Mouse (Mus musculus) C2C12 (cell line): ENCODE measurements around the gene Itpr1. TPM values are rescaled to one million over a fixed set of nuclear protein-coding genes. Genes with fewer than 3 reads are reported as not detected.

Source experiments
- H3K27me3 ChIP-seq: one replicate; pipeline ENCODE4 v1.6.1; 2011; ENCODE audit not compliant: control insufficient read depth, insufficient read depth, insufficient read length
- H3K36me3 ChIP-seq: one replicate; pipeline ENCODE4 v1.6.1; 2011; ENCODE audit not compliant: control insufficient read depth, insufficient read depth
- H3K4me3 ChIP-seq: one replicate; pipeline ENCODE4 v1.5.1; 2011; ENCODE audit warnings: mild to moderate bottlenecking, control low read depth; ENCODE audit not compliant: poor library complexity, insufficient read depth, severe bottlenecking
- H3K79me2 ChIP-seq: one replicate; pipeline ENCODE4 v1.6.1; 2011; ENCODE audit not compliant: control insufficient read depth, insufficient read depth
- H3K79me3 ChIP-seq: one replicate; pipeline ENCODE4 v1.6.1; 2011; ENCODE audit warnings: low read depth, control low read depth
- H3ac ChIP-seq: one replicate; pipeline ENCODE3; 2011; ENCODE audit warnings: low read depth; ENCODE audit not compliant: control insufficient read depth, insufficient read length
- CEBPB ChIP-seq: IDR thresholded peaks from one replicate; pipeline ENCODE4 v1.6.1; 2011; ENCODE audit warnings: low read depth, mild to moderate bottlenecking, control low read depth, moderate library complexity
- CTCF ChIP-seq: IDR thresholded peaks from one replicate; pipeline ENCODE4 v1.5.1; 2011; ENCODE audit not compliant: control insufficient read depth, insufficient read depth, insufficient read length
- FOSL1 ChIP-seq: IDR thresholded peaks from one replicate; pipeline ENCODE4 v1.8.0; 2011; ENCODE audit warnings: mild to moderate bottlenecking, low read length; ENCODE audit not compliant: poor library complexity, insufficient read depth, severe bottlenecking
- MAX ChIP-seq: IDR thresholded peaks from one replicate; pipeline ENCODE4 v1.6.1; 2011; ENCODE audit warnings: mild to moderate bottlenecking, control low read depth
- MYOD1 ChIP-seq: IDR thresholded peaks from one replicate; pipeline ENCODE4 v1.6.1; 2011; ENCODE audit warnings: low read depth; ENCODE audit not compliant: control insufficient read depth, insufficient read length
- MYOG ChIP-seq: IDR thresholded peaks from one replicate; pipeline ENCODE4 v1.6.1; 2011; ENCODE audit not compliant: control insufficient read depth, insufficient read length; ENCODE audit errors: extremely low read depth
- USF1 ChIP-seq: IDR thresholded peaks from one replicate; pipeline ENCODE4 v1.6.1; 2011; ENCODE audit warnings: low read depth, mild to moderate bottlenecking, control low read depth, moderate library complexity
- polyA plus RNA-seq: library from polyadenylated mRNA; unstranded; fragments of >200 nt; fragmentation: generic; extraction: Trizol; gene quantifications from one replicate; pipeline ENCODE4 v1.2.1, GENCODE M21; 2012; ENCODE audit warnings: missing spikeins

The Itpr1 gene
- polyA plus RNA-seq, 1 experiment = 4.9 TPM

DNA sequence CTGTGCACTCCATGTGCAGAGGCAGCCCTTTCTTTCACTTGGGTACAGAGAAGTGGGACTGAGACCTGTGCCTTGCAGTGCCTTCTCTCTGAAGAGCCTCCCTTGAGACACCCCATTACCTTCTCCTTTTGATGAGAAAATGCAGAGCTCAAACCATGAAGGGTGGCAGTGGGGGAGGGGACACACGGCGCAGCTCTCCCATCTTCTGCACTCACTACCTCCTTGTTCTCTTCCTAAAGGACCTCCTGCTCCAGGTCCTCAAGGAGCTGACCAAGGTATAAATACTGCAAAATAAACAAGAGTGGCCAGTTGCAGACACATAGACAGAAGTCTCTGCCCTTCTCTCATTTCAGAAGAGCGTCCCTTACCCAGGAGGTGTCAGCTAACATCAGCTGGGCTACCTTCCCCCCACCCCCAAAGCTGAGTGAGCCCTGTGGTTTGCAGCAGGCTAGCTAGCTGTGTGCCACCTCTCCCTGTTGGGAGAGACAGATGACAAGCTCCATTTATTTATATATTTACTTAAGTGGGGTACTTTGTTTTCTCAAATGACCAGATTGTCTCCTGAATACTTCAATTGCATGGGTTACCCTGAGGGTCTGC lies 255.4 kb downstream of the Itpr1 start:
- Histone ChIP-seq H3K79me3 (no peaks in the 10 kb centered on the region), H3ac (no peak overlapping the region), H3K27me3 (no peaks in the 10 kb centered on the region), H3K79me2 (no peaks in the 10 kb centered on the region), H3K4me3 (no peak overlapping the region), H3K36me3 (no peaks in the 10 kb centered on the region)
- TF ChIP-seq MYOG (no peak), CTCF (no peak), CEBPB (no peak), MYOD1 (no peak), MAX (no peak), USF1 (no peak), FOSL1 (no peak)

DNA sequence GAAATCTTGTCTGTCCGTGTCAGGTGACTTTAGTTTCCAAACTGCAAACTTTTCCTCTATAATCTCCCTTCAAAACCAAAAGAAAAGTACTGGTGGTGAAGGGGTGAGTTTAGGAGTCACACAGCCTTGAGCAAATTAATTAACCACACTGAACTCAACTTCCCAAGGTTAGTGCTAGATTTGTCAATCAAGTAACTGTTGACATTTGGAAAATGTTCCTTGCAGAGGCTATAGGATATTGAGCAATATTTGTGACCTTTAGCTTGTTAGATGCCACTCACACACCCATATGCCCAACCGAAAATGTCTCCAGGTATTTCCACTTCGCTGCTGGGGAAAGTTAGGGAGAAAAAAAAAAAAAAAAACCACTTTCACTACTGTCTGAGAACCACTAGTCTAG lies 259.0 kb downstream of the Itpr1 start:
- H3K36me3 ChIP-seq = no peaks in the 10 kb centered on the region
- no peaks in the 10 kb centered on the region for H3K27me3 ChIP-seq
- no peak overlapping the region for H3ac ChIP-seq
- no peak for TF ChIP-seq CEBPB
- TF ChIP-seq USF1 = no peak
- no peak for TF ChIP-seq MAX
- TF ChIP-seq CTCF = no peak
- no peak for TF ChIP-seq FOSL1
- no peak for TF ChIP-seq MYOD1
- TF ChIP-seq MYOG = no peak
- no peaks in the 10 kb centered on the region for H3K79me2 ChIP-seq
- H3K4me3 ChIP-seq = no peak overlapping the region
- H3K79me3 ChIP-seq = no peaks in the 10 kb centered on the region

DNA sequence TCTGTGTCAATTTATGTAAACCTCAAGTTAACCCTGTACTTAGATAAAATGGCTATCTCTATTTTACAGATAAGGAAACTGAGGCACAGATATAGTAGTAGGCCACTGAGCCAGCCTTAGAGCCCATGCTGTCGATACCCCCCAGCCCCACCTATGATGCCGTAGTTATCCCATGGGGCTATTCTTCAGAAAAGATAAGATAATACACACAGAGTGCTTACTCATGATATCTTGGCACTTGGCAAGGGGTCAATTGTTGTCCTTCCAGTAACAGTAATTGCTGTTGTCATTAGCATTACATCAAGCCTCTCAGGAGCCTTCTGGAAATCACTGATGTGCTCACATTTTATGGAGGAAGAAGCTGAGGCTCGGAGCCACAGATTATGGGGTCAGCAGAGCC lies 259.9 kb downstream of the Itpr1 start:
- no peak for TF ChIP-seq USF1
- TF ChIP-seq CTCF = no peak
- no peaks in the 10 kb centered on the region for H3K36me3 ChIP-seq
- no peak overlapping the region for H3K4me3 ChIP-seq
- H3K79me3 ChIP-seq = no peaks in the 10 kb centered on the region
- no peaks in the 10 kb centered on the region for H3K79me2 ChIP-seq
- no peaks in the 10 kb centered on the region for H3K27me3 ChIP-seq
- no peak overlapping the region for H3ac ChIP-seq

DNA sequence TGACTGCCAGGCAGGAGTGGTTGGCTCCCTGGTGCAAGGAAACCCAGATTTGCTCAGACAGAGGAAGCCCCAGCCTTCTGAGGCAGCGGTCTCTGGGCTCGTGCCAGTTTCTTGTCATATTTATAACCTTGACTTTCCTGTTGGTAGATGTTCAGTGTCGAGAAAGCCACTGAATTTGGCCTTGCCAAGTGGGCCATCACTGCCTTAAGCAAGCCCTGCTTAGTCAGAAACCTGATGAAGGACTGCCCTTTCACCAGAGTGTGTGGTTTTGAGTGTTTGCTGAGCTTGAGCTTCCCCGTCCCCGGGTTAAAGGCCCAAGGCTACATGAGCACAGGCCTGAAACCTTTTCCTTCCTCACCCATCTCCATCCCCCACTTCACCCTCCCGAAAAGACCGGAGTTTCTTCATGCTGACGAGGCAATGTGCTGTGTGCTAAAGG lies 263.9 kb downstream of the Itpr1 start:
- Histone ChIP-seq H3K27me3 (no peaks in the 10 kb centered on the region), H3K36me3 (no peaks in the 10 kb centered on the region), H3K79me3 (no peaks in the 10 kb centered on the region), H3ac (no peak overlapping the region), H3K4me3 (no peak overlapping the region), H3K79me2 (no peaks in the 10 kb centered on the region)
- TF ChIP-seq MAX = no peak
- no peak for TF ChIP-seq CEBPB
- no peak for TF ChIP-seq MYOD1
- no peak for TF ChIP-seq MYOG
- TF ChIP-seq USF1 = no peak
- no peak for TF ChIP-seq CTCF
- no peak for TF ChIP-seq FOSL1

DNA sequence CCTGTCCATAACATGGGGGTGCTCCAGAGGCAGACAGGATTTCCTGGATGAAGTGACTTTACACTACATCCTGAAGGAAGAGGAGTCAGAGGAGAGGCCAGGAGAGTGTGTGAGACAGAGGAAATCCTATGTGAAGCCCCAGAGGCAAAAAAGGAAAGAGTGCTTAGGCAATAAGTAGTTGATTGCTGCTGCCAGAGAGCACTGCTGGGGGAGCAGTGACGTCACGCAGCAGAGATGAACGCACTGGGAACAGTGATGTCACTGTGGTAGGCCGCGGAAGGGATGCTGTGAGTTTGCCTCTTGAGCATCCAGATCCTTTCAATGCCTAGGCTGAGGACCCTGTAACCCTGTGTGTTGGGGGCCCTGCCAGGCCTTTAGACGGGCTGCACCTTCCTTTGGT lies 264.7 kb downstream of the Itpr1 start:
- Histone ChIP-seq H3K79me3 (no peaks in the 10 kb centered on the region), H3K4me3 (no peak overlapping the region), H3K79me2 (no peaks in the 10 kb centered on the region), H3K36me3 (no peaks in the 10 kb centered on the region), H3K27me3 (no peaks in the 10 kb centered on the region), H3ac (no peak overlapping the region)
- no peak for TF ChIP-seq MAX

DNA sequence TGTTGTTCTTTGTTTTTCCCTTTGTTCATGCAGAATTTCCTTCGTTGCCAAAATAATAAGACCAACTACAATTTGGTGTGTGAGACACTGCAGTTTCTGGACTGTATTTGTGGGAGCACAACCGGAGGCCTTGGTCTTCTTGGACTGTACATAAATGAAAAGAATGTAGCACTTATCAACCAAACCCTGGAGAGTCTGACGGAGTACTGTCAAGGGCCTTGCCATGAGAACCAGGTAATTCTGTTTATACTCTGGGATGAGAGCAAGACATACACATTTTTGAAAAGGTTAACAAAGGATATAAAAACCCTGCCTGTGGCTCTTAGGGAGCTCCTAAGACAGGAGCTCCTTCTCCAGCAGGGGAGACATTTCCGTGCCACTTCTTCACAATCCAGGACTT lies 268.3 kb downstream of the Itpr1 start:
- no peaks in the 10 kb centered on the region for H3K79me2 ChIP-seq

More for the DNA sequence above, 268.3 kb downstream of the Itpr1 start:
- TF ChIP-seq FOSL1 = no peak
- no peak for TF ChIP-seq MYOG
- no peak for TF ChIP-seq MYOD1
- TF ChIP-seq USF1 = no peak
- no peak for TF ChIP-seq CEBPB
- TF ChIP-seq MAX = no peak
- TF ChIP-seq CTCF = no peak
- Histone ChIP-seq H3K79me3 (no peaks in the 10 kb centered on the region), H3ac (no peak overlapping the region), H3K27me3 (no peaks in the 10 kb centered on the region), H3K4me3 (no peak overlapping the region), H3K36me3 (no peaks in the 10 kb centered on the region)
